Mouse (Mus musculus) ovary, postnatal 10 days (tissue): Measurements from ENCODE around the gene Ly6g5b.
A peak's percentile ranks its signal among the peaks of the same experiment; 100 is the strongest.
"Not testable (repeated sequence)": the region's sequence is repeated elsewhere in the genome, so short reads cannot be mapped to it uniquely, and the experiment has no call there.

Experiments
- DNase-seq: peaks from one replicate; pipeline ENCODE4 v3.0.0; 2022; ENCODE audit warnings: low spot score

The Ly6g5b gene

DNA sequence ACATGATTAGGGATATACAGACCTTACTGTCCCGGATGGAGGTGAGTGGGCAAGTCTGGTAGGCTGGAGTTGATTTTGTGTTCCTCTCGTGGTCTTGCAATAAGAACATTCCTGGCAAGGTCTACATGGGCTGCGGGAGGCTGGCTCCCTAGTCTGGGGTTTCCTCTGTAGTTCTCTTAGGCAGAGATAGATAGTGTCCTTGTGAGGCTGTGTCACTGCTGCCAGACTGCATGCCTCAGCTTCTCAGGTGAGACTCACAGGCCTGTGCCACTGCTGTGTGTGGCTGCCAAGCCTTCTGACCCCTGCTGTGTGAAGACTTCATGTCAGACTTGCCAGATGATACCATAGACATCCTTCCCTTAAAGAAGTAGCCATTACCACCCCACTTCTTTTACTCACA lies 24.0 kb upstream of the Ly6g5b start:
- DNase-seq: no peak

DNA sequence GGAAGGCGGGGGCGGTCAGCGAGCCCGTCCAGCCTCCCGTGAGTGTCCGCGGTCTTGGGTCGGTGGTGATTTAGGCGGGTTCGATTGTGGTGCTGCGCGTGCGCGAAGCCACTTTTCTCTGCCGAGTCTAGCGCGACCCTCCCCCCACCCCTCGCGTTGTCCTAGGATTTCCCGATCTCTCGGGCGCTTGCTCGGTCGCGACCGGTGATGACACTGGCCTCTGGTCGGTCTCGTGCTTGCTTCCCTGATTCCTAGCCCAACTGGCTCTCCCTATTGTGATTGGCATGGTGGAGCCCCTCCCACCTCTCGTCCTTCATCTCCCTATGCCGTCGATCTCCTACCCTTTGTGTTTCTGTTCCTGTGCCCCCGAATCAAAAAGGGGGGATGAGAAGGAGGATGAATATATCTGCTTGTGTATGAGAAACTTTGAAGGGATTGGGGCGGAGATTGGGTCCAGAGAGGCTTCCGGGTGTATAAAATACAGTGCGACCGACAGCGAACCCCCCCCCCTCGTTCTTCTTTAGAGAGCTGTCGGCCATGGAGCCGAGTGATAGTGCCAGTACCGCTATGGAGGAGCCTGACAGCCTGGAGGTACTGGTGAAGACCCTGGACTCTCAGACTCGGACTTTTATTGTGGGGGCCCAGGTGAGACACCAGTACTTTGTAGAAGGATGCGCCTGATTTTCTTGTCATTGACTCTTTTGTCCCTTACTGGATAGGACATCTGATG lies 20.5 kb upstream of the Ly6g5b start:
- DNase-seq: no peak

DNA sequence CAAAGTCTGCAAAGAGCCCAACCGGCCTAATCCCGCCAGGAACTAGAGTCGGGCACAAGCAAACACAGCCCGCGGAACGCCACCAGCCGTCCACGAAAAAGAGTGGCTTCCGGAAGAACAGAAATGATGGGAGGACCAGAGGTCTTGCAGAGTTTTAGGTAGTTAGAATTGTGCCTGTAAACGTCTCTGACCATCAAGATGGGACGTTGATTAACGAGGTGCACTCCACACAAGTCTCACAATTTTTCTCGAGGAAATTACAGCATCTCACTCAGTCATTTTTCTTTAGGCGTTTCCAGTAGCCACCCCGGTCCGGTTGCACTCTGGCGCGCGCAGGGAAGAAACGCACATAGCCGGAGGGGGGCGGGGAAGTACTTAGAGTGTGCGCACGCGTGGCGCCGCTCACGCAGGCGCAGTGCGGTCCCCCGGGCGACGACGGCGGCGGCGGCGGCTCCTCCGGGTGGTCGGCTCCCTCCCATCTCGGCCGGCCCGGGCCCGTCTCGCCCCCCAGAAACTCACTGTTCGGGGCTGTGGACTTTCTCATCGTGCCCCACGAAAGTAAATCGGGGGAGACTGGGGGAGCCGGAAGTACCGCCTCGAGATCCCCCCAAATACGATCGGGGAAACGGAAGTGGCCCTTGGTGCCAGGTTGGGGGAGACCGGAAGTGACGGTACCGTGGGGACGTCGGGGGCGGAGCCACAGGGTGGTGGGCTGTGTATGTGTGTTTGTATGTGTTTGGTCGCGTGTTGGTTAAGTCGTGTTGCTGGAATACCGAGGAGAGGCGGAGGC lies 19.8 kb upstream of the Ly6g5b start, which contains the start of gene Bag6:
Gene Bag6, plus strand, starts transcription at position 378 of the 790 bp plus-strand sequence.
- peak; percentile 94 for DNase-seq

DNA sequence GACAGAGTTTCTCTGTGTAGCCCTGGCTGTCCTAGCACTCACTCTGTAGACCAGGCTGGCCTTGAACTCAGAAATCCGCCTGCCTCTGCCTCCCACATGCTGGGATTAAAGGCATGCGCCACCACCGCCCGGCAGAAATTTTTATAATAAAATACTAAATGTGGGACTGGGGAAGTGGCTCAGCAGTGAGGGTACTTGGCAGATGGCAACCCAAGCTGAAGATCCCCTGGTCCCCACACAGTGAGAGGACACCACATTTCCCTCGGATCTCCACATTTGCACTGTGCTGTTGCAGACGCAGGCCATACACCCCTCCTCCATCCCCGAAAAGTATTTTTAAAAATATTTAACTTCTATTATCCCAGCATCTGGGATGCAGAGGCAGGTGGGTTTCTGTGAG lies 18.3 kb upstream of the Ly6g5b start:
- DNase-seq: no peak

DNA sequence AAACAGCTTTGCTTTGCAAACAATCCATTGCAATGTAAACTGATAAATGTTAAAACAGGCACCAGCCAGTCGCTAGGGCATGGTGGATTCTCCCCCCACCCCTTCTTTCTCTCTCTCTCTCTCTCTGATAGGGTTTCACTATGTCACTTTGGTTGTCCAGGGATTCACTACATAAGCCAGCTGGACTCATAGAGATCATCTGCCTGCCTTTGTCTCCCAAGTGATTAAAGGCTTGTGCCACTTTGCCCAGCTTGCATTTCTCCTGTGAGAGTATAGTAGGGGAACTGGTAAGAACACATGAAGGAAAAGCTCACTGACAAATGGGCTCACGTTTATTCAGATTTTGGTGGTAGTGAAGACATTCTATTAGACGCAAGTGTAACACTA lies 16.9 kb upstream of the Ly6g5b start:
- DNase-seq: no peak

DNA sequence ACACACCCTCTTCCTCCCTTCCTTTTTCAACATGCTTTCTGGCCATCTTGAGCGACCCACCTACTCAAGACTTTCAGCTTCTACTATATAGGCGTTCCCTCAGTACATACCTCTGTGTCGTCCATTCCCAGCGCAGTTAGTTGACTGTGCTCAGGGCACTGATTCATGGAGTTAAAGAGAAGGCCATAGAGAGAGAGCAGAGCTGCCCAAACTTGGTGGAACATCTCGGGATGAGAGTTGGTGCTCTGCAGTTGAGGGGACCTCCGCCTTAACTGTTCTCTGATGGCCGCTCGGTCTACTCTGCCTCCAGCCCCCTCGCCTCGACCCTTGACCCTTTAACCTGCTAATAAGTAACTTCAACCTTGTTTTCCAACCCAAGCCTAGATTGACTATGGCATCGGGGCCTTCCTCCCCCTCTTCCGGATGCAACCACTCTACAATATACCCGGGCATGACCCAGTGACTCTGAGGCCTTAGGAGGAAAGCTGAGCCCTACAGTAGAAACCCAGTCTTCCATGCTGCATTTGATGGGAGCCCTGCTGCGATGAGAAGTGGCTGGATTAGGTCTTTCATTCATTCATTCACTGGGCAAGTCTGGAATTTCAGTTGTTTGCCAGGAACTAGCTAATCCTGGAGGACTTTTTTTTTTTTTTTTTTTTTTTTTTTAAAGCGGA lies 16.4 kb upstream of the Ly6g5b start, which contains the start of gene Apom:
Gene Apom, minus strand, starts transcription at position 551 of the 674 bp plus-strand sequence.
- no peak for DNase-seq

DNA sequence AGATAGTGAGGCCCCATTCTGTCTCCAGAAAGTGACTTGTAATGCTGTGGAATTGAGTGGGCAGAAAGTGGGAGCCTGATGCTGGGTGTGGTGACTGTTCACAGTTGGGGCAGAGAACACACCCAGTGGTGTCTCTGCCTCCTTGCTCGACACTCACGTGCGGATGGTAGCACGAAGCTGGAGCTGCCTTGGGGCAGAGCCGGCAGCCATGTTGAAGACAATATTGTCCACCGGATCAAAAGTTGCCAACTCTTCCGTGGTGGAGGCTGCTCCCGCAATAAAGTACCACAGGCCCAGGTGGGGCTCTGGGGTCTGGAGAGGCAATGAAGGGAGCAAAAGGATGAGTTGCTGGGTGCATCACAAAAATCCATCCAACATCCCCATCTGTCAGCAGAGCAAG lies 15.8 kb upstream of the Ly6g5b start:
- no peak for DNase-seq

DNA sequence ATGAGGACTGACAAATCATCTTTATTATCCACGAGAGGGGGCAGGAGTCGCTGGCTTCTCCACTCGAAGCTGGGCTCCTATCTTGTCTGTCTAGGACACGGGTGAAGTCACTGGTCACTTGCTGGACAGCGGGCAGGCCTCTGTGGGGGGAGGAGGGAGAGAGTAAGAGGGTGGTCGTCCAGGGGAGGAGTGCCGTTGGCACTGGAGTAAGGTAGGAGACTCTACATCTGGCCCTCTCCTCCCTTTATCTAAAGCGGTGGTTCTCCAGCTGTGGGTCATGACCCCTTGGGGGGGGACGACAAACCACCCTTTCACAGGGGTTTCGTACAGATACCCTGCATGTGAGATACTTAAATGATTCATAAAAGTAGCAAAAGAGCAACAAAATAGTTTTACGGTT lies 13.8 kb upstream of the Ly6g5b start:
- no peak for DNase-seq

DNA sequence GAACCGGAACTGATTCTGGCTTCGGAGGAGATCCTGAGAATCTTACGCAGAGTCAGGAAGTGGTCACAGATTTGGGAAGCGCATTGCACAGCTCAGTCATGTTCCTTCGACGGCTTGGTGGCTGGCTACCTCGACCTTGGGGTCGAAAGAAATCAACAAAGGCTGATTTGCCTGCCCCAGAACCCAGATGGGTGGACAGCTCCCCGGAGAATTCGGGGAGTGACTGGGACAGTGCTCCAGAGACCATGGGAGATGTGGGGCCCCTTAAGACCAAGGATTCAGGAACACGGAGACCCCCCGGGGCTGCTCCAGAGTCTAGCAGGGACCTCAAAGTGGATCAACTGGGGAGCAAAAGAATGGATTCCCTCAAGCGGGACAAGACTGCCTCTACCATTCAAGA lies 11.8 kb upstream of the Ly6g5b start:
- DNase-seq: no peak

DNA sequence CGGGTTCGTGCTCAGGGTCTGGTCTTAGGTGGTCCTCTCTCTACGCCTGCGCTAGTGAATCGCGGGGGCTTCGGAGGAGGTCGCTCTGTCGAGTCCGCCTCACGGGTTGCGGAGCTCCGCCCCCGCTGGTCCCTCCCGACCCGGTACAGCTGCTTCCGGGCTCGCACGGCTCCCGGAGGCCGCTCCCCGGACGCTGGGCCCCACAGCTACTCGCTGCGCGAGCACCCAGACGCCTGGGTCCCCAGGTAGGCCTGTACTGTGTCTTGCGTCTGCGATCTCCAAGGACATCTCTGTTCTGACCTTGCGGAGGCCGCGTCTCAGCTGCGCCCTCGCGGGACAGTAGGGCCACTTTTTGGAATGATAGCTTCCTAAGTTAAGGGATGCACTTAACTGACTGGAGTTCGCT lies 11.0 kb upstream of the Ly6g5b start, which contains the start of gene D17H6S53E:
Gene D17H6S53E, plus strand, starts transcription at position 168 of the 406 bp plus-strand sequence.
- DNase-seq: peak; percentile 56

DNA sequence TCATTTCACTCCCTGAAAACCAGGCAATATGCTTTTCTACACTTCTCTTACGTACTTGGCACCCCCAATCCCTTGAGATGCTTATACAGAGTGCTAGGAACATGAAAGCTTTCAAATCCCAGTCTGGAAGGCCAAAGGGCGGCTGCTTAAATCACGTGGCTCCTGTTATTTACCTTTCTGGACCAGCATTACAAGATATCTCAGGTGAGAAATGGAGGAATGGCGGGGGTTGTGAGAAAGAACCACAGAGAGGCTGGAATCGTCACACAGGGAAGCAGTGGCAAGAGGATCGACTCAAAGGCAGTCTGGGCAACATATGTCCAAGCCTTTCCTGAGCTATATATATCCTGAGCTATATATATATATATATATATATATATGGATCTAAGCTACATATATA lies 10.3 kb upstream of the Ly6g5b start:
- no peak for DNase-seq

DNA sequence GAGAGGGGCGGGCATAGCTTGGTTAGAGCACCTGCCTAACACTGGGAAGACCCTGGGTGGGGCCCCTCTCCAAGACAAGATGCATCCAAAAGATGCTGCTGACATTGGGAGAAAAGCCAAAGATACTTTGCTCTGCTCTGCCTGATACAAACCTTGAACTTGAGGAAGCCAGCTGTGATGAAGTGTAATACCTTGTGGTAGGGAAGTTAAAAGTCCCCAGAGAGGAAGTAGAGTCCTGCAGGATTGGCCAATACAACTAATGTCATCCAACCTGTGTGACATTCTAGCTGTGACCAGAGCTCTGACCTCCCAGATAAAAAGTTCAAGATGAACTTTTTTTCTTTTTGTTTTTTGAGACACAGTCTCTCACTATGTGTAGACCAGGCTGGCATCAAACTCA lies 9.9 kb upstream of the Ly6g5b start:
- no peak for DNase-seq

DNA sequence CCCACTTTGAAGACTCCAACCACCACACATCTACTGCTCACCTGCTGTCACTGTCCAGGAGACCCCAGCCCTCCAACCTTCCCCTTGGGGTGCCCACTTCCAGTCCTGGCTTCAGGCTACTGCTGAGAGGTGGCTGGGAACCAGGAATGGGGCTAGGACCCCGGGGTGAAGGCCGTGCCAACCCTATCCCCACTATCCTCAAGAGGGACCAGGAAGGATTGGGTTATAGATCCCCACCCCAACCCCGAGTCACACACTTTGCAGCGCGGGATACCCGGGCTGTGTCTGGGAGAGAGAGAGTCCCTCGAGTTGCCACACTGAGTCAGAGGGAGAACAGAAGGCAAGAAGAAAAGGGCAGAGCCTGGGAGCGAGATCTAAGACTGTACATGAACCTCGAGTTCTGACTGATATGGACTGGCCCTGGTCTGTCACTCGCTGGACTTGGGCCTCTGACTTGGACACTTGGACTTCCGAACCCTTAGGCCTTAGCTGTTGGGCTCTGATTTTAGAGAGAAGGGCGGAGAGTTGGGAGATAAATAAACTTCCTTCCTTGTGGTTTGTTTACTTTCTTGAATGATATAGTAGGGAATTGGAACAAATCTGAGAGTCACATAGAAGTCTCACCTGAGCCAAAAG lies 9.2 kb upstream of the Ly6g5b start:
- not testable (repeated sequence) for DNase-seq

DNA sequence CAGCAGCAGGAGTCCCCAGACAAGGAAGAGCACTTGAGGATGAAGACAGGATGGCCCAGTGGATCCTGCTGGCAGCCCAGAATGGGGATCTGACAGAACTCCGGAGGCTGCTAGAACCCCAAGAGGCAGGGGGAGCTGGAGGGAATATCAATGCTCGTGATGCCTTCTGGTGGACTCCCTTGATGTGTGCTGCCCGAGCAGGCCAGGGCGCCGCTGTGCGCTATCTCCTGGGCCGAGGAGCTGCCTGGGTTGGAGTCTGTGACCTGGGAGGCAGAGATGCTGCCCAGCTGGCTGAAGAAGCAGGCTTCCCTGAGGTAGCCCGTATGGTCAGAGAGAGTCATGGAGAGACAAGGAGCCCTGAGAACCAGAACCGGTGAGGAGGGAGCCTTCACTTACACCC lies 8.1 kb upstream of the Ly6g5b start:
- DNase-seq: not testable (repeated sequence)

DNA sequence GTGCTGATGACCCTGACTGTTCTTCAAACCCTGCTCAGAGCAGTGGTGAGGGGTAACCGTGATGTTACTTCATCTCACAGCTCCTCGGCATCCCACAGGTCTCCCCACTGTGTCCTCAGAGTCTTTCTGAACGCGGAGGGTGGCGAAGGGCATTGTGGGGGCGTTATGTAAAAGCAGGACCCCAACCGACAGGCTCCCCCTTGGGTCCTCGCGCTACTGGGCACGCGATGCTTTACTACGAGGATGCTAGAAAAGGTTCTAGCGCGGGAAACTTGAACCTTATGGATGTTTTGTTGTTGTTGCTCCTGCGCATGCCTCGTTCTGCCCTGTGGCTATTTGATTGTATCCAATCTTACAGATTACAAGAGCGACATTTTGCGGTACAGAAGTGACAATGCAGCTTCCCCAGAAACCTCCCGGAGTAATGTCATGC lies 6.7 kb upstream of the Ly6g5b start, which contains the start of gene Csnk2b:
Gene Csnk2b, minus strand, starts transcription at position 183 of the 433 bp plus-strand sequence.
- DNase-seq: no peak

DNA sequence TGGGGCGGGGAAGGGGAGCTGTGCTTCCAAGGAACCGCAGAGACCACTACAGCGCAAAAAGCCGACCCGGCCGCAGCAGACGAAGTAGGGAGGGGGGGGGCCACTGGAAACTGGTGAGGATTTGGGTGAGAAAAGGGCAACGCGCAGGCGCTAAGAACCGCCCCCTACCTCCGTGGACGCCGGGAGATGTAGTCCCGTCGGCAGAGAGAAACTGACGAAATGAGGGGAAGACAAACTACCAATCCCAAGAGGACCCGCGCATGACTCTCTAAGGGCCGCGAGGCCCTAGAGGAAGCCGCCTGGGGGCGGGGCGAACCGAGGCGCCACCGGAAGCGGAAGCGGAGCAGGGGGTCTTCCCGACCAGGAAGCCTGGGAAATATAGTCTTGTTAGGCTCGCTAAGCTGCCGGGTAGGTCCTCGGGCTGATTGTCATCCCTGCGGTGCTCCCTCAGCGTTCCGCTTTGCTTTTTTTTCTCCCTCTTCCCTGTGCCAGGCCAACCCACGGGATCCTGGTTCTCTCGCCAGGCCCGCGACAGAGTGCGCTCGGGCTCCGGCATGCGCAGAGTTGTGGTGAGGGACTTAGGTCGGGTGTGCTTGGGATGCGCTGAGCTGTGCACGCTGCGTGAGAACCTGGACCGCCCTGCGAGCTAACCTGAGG lies 6.0 kb upstream of the Ly6g5b start, which contains the start of gene Gpank1:
Gene Gpank1, plus strand, starts transcription at position 313 of the 657 bp plus-strand sequence.
- peak; percentile 86 for DNase-seq

DNA sequence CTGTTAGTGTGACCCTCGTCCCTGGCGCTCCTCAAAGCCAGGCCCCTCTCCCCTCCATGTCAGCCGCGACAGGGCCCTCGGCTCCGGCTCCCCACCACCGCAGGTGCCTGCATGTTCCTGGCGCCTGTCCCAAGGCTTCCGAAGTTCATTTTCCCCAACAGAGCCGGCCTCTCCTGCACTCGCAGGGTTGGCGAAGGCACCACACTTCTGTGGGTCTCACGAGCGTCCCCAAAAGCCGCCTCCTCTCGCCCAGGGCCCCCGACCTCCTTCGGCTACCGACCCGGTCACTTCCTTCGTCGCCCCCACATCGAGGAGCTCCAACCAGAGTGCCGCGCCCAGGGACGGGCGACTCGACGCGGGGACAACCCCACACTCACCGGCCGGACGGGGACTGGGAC lies 5.5 kb upstream of the Ly6g5b start:
- DNase-seq: no peak

DNA sequence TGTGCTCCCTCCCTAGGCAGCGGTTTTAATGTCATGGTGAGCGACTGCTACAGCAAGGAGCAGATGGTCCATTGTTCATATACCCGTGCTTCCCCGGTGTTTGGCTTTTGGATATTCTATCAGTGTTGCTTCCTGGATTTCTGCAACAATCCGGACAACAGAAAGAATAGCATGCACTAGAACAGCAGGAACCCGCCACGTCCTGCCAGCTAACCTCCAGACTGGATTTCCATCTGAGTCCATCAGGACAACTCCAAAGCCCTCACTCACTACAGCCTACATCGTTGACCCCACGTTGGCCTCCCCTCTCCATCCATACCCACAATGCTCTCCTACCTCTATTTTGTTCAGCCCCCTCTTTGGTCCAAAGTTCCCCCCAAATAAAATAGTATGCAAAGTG lies 3.5 kb downstream of the Ly6g5b start:
- no peak for DNase-seq

DNA sequence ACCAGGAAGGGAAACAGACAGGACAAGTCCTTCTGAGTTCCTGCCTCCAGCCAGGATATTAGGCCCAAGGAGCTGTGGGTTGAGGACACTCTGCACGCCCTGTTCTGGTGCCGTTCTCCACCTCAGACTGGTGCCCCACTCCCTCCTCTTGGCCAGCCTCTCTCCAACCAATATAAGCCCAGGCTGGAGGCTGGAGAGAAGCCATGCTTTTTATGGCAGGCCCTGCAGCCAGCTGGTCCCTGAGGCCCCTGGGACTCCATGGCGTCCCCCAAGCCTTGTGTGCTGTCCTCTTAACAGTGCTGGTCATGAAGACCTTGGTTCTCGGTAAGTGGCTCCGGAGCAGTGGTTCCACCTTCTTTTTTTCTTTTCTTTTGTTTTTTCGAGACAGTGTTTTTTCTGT lies 7.1 kb downstream of the Ly6g5b start, which contains the start of gene Ly6g5c:
Gene Ly6g5c, plus strand, starts transcription at position 183 of the 400 bp plus-strand sequence.
- no peak for DNase-seq

DNA sequence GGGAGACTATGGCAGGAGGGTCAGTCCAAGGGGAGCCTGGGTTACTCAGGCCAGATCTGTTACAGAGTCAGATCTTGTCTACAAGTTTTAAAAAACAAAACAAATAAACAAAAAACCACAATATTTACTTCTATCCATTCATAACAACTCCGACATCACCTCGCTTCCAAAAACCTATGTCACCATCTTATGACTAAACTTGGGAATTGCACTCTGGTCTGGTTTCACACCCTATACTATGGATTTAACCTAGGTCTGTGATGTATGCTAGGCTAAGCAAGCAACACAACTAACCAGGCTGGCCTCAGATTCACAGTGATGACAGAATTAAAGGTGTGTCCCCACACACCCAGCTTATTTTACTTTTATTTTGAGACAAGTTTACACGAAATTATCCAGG lies 8.7 kb downstream of the Ly6g5b start:
- DNase-seq: no peak

DNA sequence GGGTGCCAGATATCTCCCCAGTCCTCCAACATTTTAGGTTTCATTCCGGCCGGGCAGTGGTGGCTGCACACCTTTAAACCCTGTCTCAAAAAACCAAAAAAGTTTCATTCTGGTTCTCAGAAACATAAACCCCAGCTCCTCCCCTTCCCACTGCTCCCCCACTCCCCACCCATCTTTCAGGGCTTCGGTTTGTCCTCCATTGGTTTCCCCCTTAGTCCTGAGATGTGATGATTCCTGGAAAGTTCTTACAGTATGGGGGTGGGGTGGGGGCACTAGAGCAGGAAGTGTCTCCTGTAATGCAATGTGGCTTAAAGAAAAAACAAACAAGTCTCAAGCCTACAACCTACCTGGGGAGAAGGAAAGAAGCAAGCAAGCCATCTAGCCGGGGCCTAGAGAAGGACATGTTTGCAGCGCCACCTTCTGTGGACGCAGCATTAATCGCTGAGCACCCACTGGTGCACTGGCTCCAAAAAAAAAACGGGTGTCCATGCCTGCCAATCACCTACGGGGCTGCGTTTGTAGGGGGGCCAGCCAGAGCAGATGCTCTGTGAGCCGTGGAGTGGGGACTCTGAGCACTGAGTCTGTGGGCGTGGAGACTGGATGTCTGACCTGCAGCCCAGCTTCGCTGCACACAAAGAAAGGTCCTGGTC lies 9.4 kb downstream of the Ly6g5b start:
- no peak for DNase-seq
